Mouse (Mus musculus) gastrocnemius, postnatal 14 days (tissue): ENCODE results near the gene Slc25a16. TPM values are rescaled to one million over a fixed set of nuclear protein-coding genes. Genes with fewer than 3 reads are reported as not detected.

ENCODE experiments used
- DNase-seq: peaks from one replicate; pipeline ENCODE4 v3.0.0; 2021; ENCODE audit warnings: mixed read lengths
- intact Hi-C: fragments of 180-260 bp; cut with DNase I; formaldehyde crosslinking; loops from one replicate; pipeline ENCODE4 v1.15.1; 2025; ENCODE audit warnings: low total_unique reads
- long read RNA-seq, 2 experiments: library from polyadenylated mRNA; stranded (forward); transcript quantifications; one replicate each; pipeline ENCODE4 v2.0.0; 2021
- total RNA-seq, 2 experiments: library from RNA; stranded (reverse); gene quantifications; 2 replicates each; pipeline ENCODE4 v1.2.3; 2021

Slc25a16 gene
- total RNA-seq, result 10 to 100 TPM; 18.5 to 19.8 TPM
- long read RNA-seq, experiment 1, transcript Slc25a16-201 (9 exons, 3,145 nt), result major isoform, 18 of 20 reads
- long read RNA-seq, experiment 1, partial matches to known transcripts, result 1 of 20 reads
- long read RNA-seq, experiment 1, other reads (novel, unspliced or antisense), result 0 of 20 reads
- long read RNA-seq, experiment 2, transcript Slc25a16-201 (9 exons, 3,145 nt), result major isoform, 40 of 48 reads
- long read RNA-seq, experiment 2, partial matches to known transcripts, result 1 of 48 reads
- long read RNA-seq, experiment 2, other reads (novel, unspliced or antisense), result 6 of 48 reads

- DNase-seq, result peak; percentile 91
- intact Hi-C loops, result loop anchor here (5.0 kb wide), 1 partner anchor 53 kb away; no protein-coding TSS in a partner anchor
These were observed at the start of gene Slc25a16 for GRCm38 (mm10) chr10:62919925-62920765. Slc25a16 (plus strand) TSS chr10:62920633.

- no peak for DNase-seq
- intact Hi-C loops, result no loop called here
These were observed 45.6 kb upstream of the Slc25a16 start for GRCm38 (mm10) chr10:62874828-62875227.

GRCm38 (mm10) chr10:62875565-62875964 lies 44.9 kb upstream of the Slc25a16 start:
- intact Hi-C loops, result no loop called here

GRCm38 (mm10) chr10:62878056-62878455 lies 42.4 kb upstream of the Slc25a16 start:
- no peak for DNase-seq
- intact Hi-C loops, result no loop called here

More at GRCm38 (mm10) chr10:62875565-62875964, 44.9 kb upstream of the Slc25a16 start:
- no peak for DNase-seq

- DNase-seq, result no peak
- intact Hi-C loops, result no loop called here
These were observed 39.2 kb upstream of the Slc25a16 start for GRCm38 (mm10) chr10:62881211-62881610.

GRCm38 (mm10) chr10:62883933-62884372 lies 36.5 kb upstream of the Slc25a16 start:
- intact Hi-C loops, result no loop called here
- no peak for DNase-seq

GRCm38 (mm10) chr10:62884517-62884916 lies 35.9 kb upstream of the Slc25a16 start:
- DNase-seq, result no peak
- intact Hi-C loops, result no loop called here

GRCm38 (mm10) chr10:62885460-62885859 lies 35.0 kb upstream of the Slc25a16 start:
- DNase-seq, result no peak

GRCm38 (mm10) chr10:62885969-62886798 lies 34.2 kb upstream of the Slc25a16 start:
- peak; percentile 6 for DNase-seq
- intact Hi-C loops, result no loop called here

More at GRCm38 (mm10) chr10:62885460-62885859, 35.0 kb upstream of the Slc25a16 start:
- intact Hi-C loops, result no loop called here

GRCm38 (mm10) chr10:62886799-62887591 lies 33.4 kb upstream of the Slc25a16 start:
- peak; percentile 70 for DNase-seq
- intact Hi-C loops, result no loop called here

GRCm38 (mm10) chr10:62891025-62891424 lies 29.4 kb upstream of the Slc25a16 start:
- intact Hi-C loops, result no loop called here
- no peak for DNase-seq

- no peak for DNase-seq
- intact Hi-C loops, result no loop called here
These were observed 27.7 kb upstream of the Slc25a16 start for GRCm38 (mm10) chr10:62892549-62893232.

- intact Hi-C loops, result no loop called here
- DNase-seq, result no peak
These were observed 27.0 kb upstream of the Slc25a16 start for GRCm38 (mm10) chr10:62893356-62893884.

GRCm38 (mm10) chr10:62894447-62894846 lies 26.0 kb upstream of the Slc25a16 start:
- intact Hi-C loops, result no loop called here

GRCm38 (mm10) chr10:62895386-62895785 lies 25.0 kb upstream of the Slc25a16 start:
- intact Hi-C loops, result no loop called here
- DNase-seq, result no peak

More at GRCm38 (mm10) chr10:62894447-62894846, 26.0 kb upstream of the Slc25a16 start:
- DNase-seq, result no peak

- no peak for DNase-seq
- intact Hi-C loops, result no loop called here
These were observed 24.4 kb upstream of the Slc25a16 start for GRCm38 (mm10) chr10:62896035-62896434.

- intact Hi-C loops, result no loop called here
These were observed 23.7 kb upstream of the Slc25a16 start for GRCm38 (mm10) chr10:62896774-62897173.

GRCm38 (mm10) chr10:62897437-62897836 lies 23.0 kb upstream of the Slc25a16 start:
- DNase-seq, result no peak
- intact Hi-C loops, result no loop called here

More at GRCm38 (mm10) chr10:62896774-62897173, 23.7 kb upstream of the Slc25a16 start:
- no peak for DNase-seq
